Mouse (Mus musculus) cerebellum, adult 2 months (tissue): ENCODE results near the gene Amh.

Experiments used
- CTCF ChIP-seq: fragments of 200-500 bp; IDR thresholded peaks from 2 replicates; pipeline ENCODE4 v1.5.1; 2011; ENCODE audit warnings: low read depth, mild to moderate bottlenecking, control low read depth, low read length, moderate library complexity, borderline replicate concordance; ENCODE audit not compliant: insufficient read depth
- POLR2A ChIP-seq: fragments of 200-500 bp; IDR thresholded peaks from 2 replicates; pipeline ENCODE4 v1.6.1; 2011; ENCODE audit warnings: low read length, control low read depth, borderline replicate concordance; ENCODE audit not compliant: insufficient read depth

DNA sequence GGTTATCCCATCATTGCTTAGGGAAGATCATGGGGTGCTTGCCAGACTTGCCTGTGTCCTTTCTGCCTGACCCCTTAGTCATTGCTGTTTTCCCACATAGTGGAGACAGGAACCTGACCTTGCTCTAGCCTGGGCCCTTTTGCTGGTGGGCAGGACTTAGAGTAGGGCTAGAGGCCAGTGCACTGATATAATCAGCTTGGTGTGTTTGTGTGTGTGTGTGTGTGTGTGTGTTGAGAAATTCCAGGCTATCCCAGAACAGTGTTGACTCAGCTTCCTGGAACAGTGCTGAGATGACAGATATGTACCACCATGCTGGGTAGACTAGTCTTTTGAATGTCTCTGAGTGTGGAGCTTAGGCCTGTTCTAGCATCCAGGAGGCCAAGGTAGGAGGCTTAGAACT is 25.5 kb upstream of the Amh start:
- TF ChIP-seq POLR2A: no peak
- TF ChIP-seq CTCF: no peak
